Mouse (Mus musculus) hindbrain, embryonic 10.5 days (tissue): ENCODE results near the gene Atg4d. TPM values are rescaled to one million over a fixed set of nuclear protein-coding genes. Genes with fewer than 3 reads are reported as not detected.
"Not testable (repeated sequence)": the region's sequence is repeated elsewhere in the genome, so short reads cannot be mapped to it uniquely, and the experiment has no call there.

Source experiments
- DNase-seq: peaks from one replicate; pipeline ENCODE4 v3.0.0-alpha.2; 2017; ENCODE audit warnings: low spot score
- H3K27ac ChIP-seq: fragments of 300-500 bp; sonication (generic); 2 replicates; pipeline ENCODE4 v1.5.1; 2016; ENCODE audit warnings: mild to moderate bottlenecking, moderate library complexity
- H3K27me3 ChIP-seq: fragments of 300-500 bp; sonication (generic); 2 replicates; pipeline ENCODE4 v1.6.1; 2016; ENCODE audit warnings: mild to moderate bottlenecking; ENCODE audit not compliant: poor library complexity, insufficient read depth, severe bottlenecking
- H3K36me3 ChIP-seq: fragments of 300-500 bp; sonication (generic); 2 replicates; pipeline ENCODE4 v1.6.1; 2016; ENCODE audit warnings: mild to moderate bottlenecking, moderate library complexity
- H3K4me1 ChIP-seq: fragments of 300-500 bp; sonication (generic); replicated peaks from 2 replicates; pipeline ENCODE4 v1.6.1; 2016; ENCODE audit warnings: mild to moderate bottlenecking
- H3K4me3 ChIP-seq: fragments of 300-500 bp; sonication (generic); 2 replicates; pipeline ENCODE4 v1.5.1; 2016; ENCODE audit warnings: mild to moderate bottlenecking, moderate library complexity
- H3K9me3 ChIP-seq: fragments of 300-500 bp; sonication (generic); 2 replicates; pipeline ENCODE4 v1.6.1; 2016; ENCODE audit warnings: mild to moderate bottlenecking, moderate library complexity
- WGBS: fragments of 180-500 bp; shearing (Covaris S2); methylation state at CpG from one replicate; pipeline ENCODE4 v1.1.7; 2016; 5-methylcytosine and 5-hydroxymethylcytosine counted together
- polyA plus RNA-seq: library from polyadenylated mRNA; unstranded; fragments of >200 nt; fragmentation: Nextera tagmentation; extraction: Ambion mirVana; gene quantifications from 2 replicates; pipeline ENCODE4 v1.2.1, GENCODE M21; 2016

Gene Atg4d
- polyA plus RNA-seq, 1 experiment from 2014 or later, result 59.4 TPM

- DNase-seq, result no peak
- WGBS, result 93% methylated on average over 5 of the region's 5 CpGs
- H3K36me3 ChIP-seq, result peaks cover 55% of the 10 kb centered on the region
- H3K27me3 ChIP-seq, result no peaks in the 10 kb centered on the region
- no peak overlapping the region for H3K27ac ChIP-seq
- peaks cover 23% of the 10 kb centered on the region for H3K4me1 ChIP-seq
- H3K4me3 ChIP-seq, result peak overlapping the region; percentile 93
- no peaks in the 10 kb centered on the region for H3K9me3 ChIP-seq
Measured at GRCm38 (mm10) chr9:21266889-21267288, 1.8 kb downstream of the Atg4d start.

- Histone ChIP-seq H3K27ac (no peak overlapping the region), H3K9me3 (no peaks in the 10 kb centered on the region), H3K36me3 (peaks cover 69% of the 10 kb centered on the region), H3K4me3 (no peak overlapping the region), H3K27me3 (no peaks in the 10 kb centered on the region), H3K4me1 (peaks cover 23% of the 10 kb centered on the region)
- 93% methylated on average over 16 of the region's 16 CpGs for WGBS
- DNase-seq, result no peak
Measured at GRCm38 (mm10) chr9:21268305-21268704, 3.2 kb downstream of the Atg4d start.

- not testable (repeated sequence) for H3K27ac ChIP-seq, H3K9me3 ChIP-seq, DNase-seq, H3K27me3 ChIP-seq, H3K4me3 ChIP-seq
- H3K36me3 ChIP-seq, result peaks cover 82% of the 10 kb centered on the region
- peaks cover 19% of the 10 kb centered on the region for H3K4me1 ChIP-seq
- WGBS, result 87% methylated on average over 5 of the region's 5 CpGs
Measured at GRCm38 (mm10) chr9:21269590-21269989, 4.5 kb downstream of the Atg4d start.

- Histone ChIP-seq H3K9me3 (no peaks in the 10 kb centered on the region), H3K27me3 (no peaks in the 10 kb centered on the region), H3K4me1 (no peaks in the 10 kb centered on the region), H3K27ac (no peak overlapping the region), H3K36me3 (peaks cover 100% of the 10 kb centered on the region), H3K4me3 (no peak overlapping the region)
- no peak for DNase-seq
- 92% methylated on average over 9 of the region's 9 CpGs for WGBS
Measured at GRCm38 (mm10) chr9:21272391-21272790, 7.3 kb downstream of the Atg4d start.

GRCm38 (mm10) chr9:21273094-21273493 is 8.0 kb downstream of the Atg4d start:
- no peaks in the 10 kb centered on the region for H3K4me1 ChIP-seq
- no peaks in the 10 kb centered on the region for H3K9me3 ChIP-seq
- no peak overlapping the region for H3K4me3 ChIP-seq
- 88% methylated on average over 8 of the region's 8 CpGs for WGBS
- peaks cover 100% of the 10 kb centered on the region for H3K36me3 ChIP-seq
- no peak overlapping the region for H3K27ac ChIP-seq
- no peak for DNase-seq
- H3K27me3 ChIP-seq, result no peaks in the 10 kb centered on the region

GRCm38 (mm10) chr9:21273520-21274228 is 8.6 kb downstream of the Atg4d start:
- Histone ChIP-seq H3K27ac (no peak overlapping the region), H3K36me3 (peaks cover 100% of the 10 kb centered on the region), H3K27me3 (no peaks in the 10 kb centered on the region), H3K4me1 (no peaks in the 10 kb centered on the region), H3K9me3 (no peaks in the 10 kb centered on the region), H3K4me3 (no peak overlapping the region)
- DNase-seq, result no peak
- WGBS, result 90% methylated on average over 7 of the region's 7 CpGs

GRCm38 (mm10) chr9:21274336-21274735 is 9.2 kb downstream of the Atg4d start:
- Histone ChIP-seq H3K4me1 (no peaks in the 10 kb centered on the region), H3K27me3 (no peaks in the 10 kb centered on the region), H3K4me3 (no peak overlapping the region), H3K9me3 (no peaks in the 10 kb centered on the region), H3K27ac (no peak overlapping the region), H3K36me3 (peaks cover 100% of the 10 kb centered on the region)
- 97% methylated on average over 3 of the region's 3 CpGs for WGBS
- no peak for DNase-seq

GRCm38 (mm10) chr9:21275013-21275710 is 10.1 kb downstream of the Atg4d start:
- H3K4me1 ChIP-seq, result no peaks in the 10 kb centered on the region
- no peaks in the 10 kb centered on the region for H3K9me3 ChIP-seq
- DNase-seq, result no peak
- no peaks in the 10 kb centered on the region for H3K27me3 ChIP-seq
- no peak overlapping the region for H3K27ac ChIP-seq
- H3K4me3 ChIP-seq, result no peak overlapping the region
- H3K36me3 ChIP-seq, result peaks cover 100% of the 10 kb centered on the region
- WGBS, result 88% methylated on average over 7 of the region's 7 CpGs

- no peaks in the 10 kb centered on the region for H3K4me1 ChIP-seq
- peaks cover 99% of the 10 kb centered on the region for H3K36me3 ChIP-seq
- 90% methylated on average over 12 of the region's 12 CpGs for WGBS
- H3K27ac ChIP-seq, result no peak overlapping the region
- no peak overlapping the region for H3K4me3 ChIP-seq
- no peak for DNase-seq
- no peaks in the 10 kb centered on the region for H3K27me3 ChIP-seq
- no peaks in the 10 kb centered on the region for H3K9me3 ChIP-seq
Measured at GRCm38 (mm10) chr9:21275727-21276126, 10.6 kb downstream of the Atg4d start.

- WGBS, result 89% methylated on average over 8 of the region's 8 CpGs
- peaks cover 99% of the 10 kb centered on the region for H3K36me3 ChIP-seq
Measured at GRCm38 (mm10) chr9:21276307-21276706, 11.2 kb downstream of the Atg4d start.

GRCm38 (mm10) chr9:21277776-21278175 is 12.7 kb downstream of the Atg4d start:
- peaks cover 99% of the 10 kb centered on the region for H3K36me3 ChIP-seq
- H3K27ac ChIP-seq, result no peak overlapping the region
- H3K9me3 ChIP-seq, result no peaks in the 10 kb centered on the region
- H3K4me3 ChIP-seq, result no peak overlapping the region
- no peaks in the 10 kb centered on the region for H3K4me1 ChIP-seq
- no peaks in the 10 kb centered on the region for H3K27me3 ChIP-seq
- 95% methylated on average over 5 of the region's 5 CpGs for WGBS
- no peak for DNase-seq

More at GRCm38 (mm10) chr9:21276307-21276706, 11.2 kb downstream of the Atg4d start:
- Histone ChIP-seq H3K27me3 (no peaks in the 10 kb centered on the region), H3K9me3 (no peaks in the 10 kb centered on the region), H3K4me3 (no peak overlapping the region), H3K4me1 (no peaks in the 10 kb centered on the region), H3K27ac (no peak overlapping the region)
- no peak for DNase-seq

GRCm38 (mm10) chr9:21283591-21283990 is 18.5 kb downstream of the Atg4d start:
- H3K27me3 ChIP-seq, result no peaks in the 10 kb centered on the region

GRCm38 (mm10) chr9:21283994-21284393 is 18.9 kb downstream of the Atg4d start:
- H3K36me3 ChIP-seq, result peaks cover 70% of the 10 kb centered on the region

More at GRCm38 (mm10) chr9:21283591-21283990, 18.5 kb downstream of the Atg4d start:
- Histone ChIP-seq H3K36me3 (peaks cover 70% of the 10 kb centered on the region), H3K4me1 (peaks cover 21% of the 10 kb centered on the region), H3K27ac (no peak overlapping the region), H3K4me3 (no peak overlapping the region), H3K9me3 (no peaks in the 10 kb centered on the region)
- DNase-seq, result no peak
- WGBS, result 94% methylated on average over 5 of the region's 5 CpGs

More at GRCm38 (mm10) chr9:21283994-21284393, 18.9 kb downstream of the Atg4d start:
- H3K4me3 ChIP-seq, result no peak overlapping the region
- DNase-seq, result no peak
- H3K9me3 ChIP-seq, result no peaks in the 10 kb centered on the region
- peaks cover 25% of the 10 kb centered on the region for H3K4me1 ChIP-seq
- no peaks in the 10 kb centered on the region for H3K27me3 ChIP-seq
- no peak overlapping the region for H3K27ac ChIP-seq
- WGBS, result 87% methylated on average over 3 of the region's 3 CpGs
